Mouse (Mus musculus) CH12.LX (cell line): Measurements from ENCODE around the gene Junb. TPM values are rescaled to one million over a fixed set of nuclear protein-coding genes. Genes with fewer than 3 reads are reported as not detected.

ENCODE experiments used
- DNase-seq: peaks from one replicate; pipeline ENCODE4 v3.0.0-alpha.2; 2013; ENCODE audit errors: extremely low read depth
- H3K27ac ChIP-seq: 2 replicates; pipeline ENCODE4 v1.5.1; 2012; ENCODE audit warnings: low read depth, mild to moderate bottlenecking, control low read depth, moderate library complexity; ENCODE audit not compliant: insufficient read depth
- H3K27me3 ChIP-seq: replicated peaks from 2 replicates; pipeline ENCODE3; 2012; ENCODE audit warnings: inconsistent platforms
- H3K36me3 ChIP-seq, 2 experiments: replicated peaks in 1 of 2; 2 replicates each; pipeline versions ENCODE3 to v1.6.1; 2012; ENCODE audit warnings: inconsistent platforms in 1 of 2, low read length in 1 of 2, mild to moderate bottlenecking in 1 of 2, mixed read lengths in 1 of 2, moderate library complexity in 1 of 2; ENCODE audit not compliant: control insufficient read depth in 1 of 2, insufficient read depth in 1 of 2
- H3K4me1 ChIP-seq, 2 experiments: 2 replicates each; pipeline ENCODE4 v1.6.1; 2012; ENCODE audit warnings: inconsistent platforms in 1 of 2, moderate library complexity in 1 of 2; ENCODE audit not compliant: insufficient read depth in 2 of 2, control insufficient read depth in 1 of 2
- H3K4me2 ChIP-seq: 2 replicates; pipeline ENCODE4 v1.6.1; 2012; ENCODE audit warnings: low read depth, mild to moderate bottlenecking, control low read depth; ENCODE audit not compliant: poor library complexity, insufficient read depth, severe bottlenecking
- H3K4me3 ChIP-seq, 3 experiments: fragments of 150-350 bp in 1 of 3; sonication (generic) in 1 of 3; replicated peaks in 1 of 3; 2 replicates each; pipeline versions ENCODE3 to v1.5.1; 2011 to 2012; ENCODE audit warnings: low read depth in 2 of 3, low read length in 2 of 3, mild to moderate bottlenecking in 2 of 3, moderate library complexity in 2 of 3, control low read depth in 1 of 3, improper control_type of control experiment in 1 of 3, inconsistent platforms in 1 of 3, mixed read lengths in 1 of 3; ENCODE audit not compliant: poor library complexity in 1 of 3
- H3K79me2 ChIP-seq: replicated peaks from 2 replicates; pipeline ENCODE4 v1.6.1; 2012; ENCODE audit warnings: mild to moderate bottlenecking, moderate library complexity; ENCODE audit not compliant: control insufficient read depth, poor library complexity, insufficient read depth, severe bottlenecking; ENCODE audit errors: extremely low read depth
- H3K9ac ChIP-seq: 2 replicates; pipeline ENCODE4 v1.6.1; 2012; ENCODE audit warnings: low read depth, mild to moderate bottlenecking, control low read depth, moderate library complexity; ENCODE audit not compliant: insufficient read depth
- H3K9me3 ChIP-seq: replicated peaks from 2 replicates; pipeline ENCODE3; 2012; ENCODE audit warnings: low read length, inconsistent platforms, mixed read lengths
- BHLHE40 ChIP-seq: IDR thresholded peaks from 2 replicates; pipeline ENCODE4 v1.6.1; 2011; ENCODE audit warnings: mild to moderate bottlenecking, low read depth, low read length, improper control_type of control experiment
- CHD1 ChIP-seq: IDR thresholded peaks from 2 replicates; pipeline ENCODE4 v1.6.1; 2012; ENCODE audit warnings: low read depth, low read length, improper control_type of control experiment, inconsistent platforms
- CHD2 ChIP-seq: IDR thresholded peaks from 2 replicates; pipeline ENCODE4 v1.6.1; 2011; ENCODE audit warnings: low read length, improper control_type of control experiment
- CTCF ChIP-seq, 2 experiments: IDR thresholded peaks in 1 of 2; conservative IDR thresholded peaks in 1 of 2; 2 replicates each; pipeline ENCODE4 v1.5.1; 2011 to 2012; ENCODE audit warnings: low read depth in 2 of 2, low read length in 2 of 2, improper control_type of control experiment in 1 of 2, inconsistent platforms in 1 of 2, mild to moderate bottlenecking in 1 of 2, moderate library complexity in 1 of 2
- IRF4 ChIP-seq: IDR thresholded peaks from 2 replicates; pipeline ENCODE4 v1.6.1; 2014; ENCODE audit warnings: low read depth, mild to moderate bottlenecking, inconsistent platforms, low read length, improper control_type of control experiment
- JUND ChIP-seq: conservative IDR thresholded peaks from 2 replicates; pipeline ENCODE4 v1.6.1; 2011; ENCODE audit warnings: low read depth, low read length, improper control_type of control experiment
- KAT2A ChIP-seq: IDR thresholded peaks from 2 replicates; pipeline ENCODE4 v1.6.1; 2012; ENCODE audit warnings: low read length, improper control_type of control experiment, inconsistent platforms; ENCODE audit not compliant: insufficient replicate concordance
- MAX ChIP-seq: IDR thresholded peaks from 2 replicates; pipeline ENCODE4 v1.6.1; 2011; ENCODE audit warnings: low read length, improper control_type of control experiment
- MAZ ChIP-seq: IDR thresholded peaks from 2 replicates; pipeline ENCODE4 v1.6.1; 2012; ENCODE audit warnings: low read depth, mild to moderate bottlenecking, inconsistent platforms, low read length, improper control_type of control experiment, moderate library complexity
- MEF2A ChIP-seq: IDR thresholded peaks from 2 replicates; pipeline ENCODE4 v1.6.1; 2014; ENCODE audit warnings: low read depth, mild to moderate bottlenecking, inconsistent platforms, low read length, improper control_type of control experiment, borderline replicate concordance
- MXI1 ChIP-seq: IDR thresholded peaks from 2 replicates; pipeline ENCODE4 v1.6.1; 2011; ENCODE audit warnings: mild to moderate bottlenecking, low read depth, low read length, improper control_type of control experiment
- MYC ChIP-seq: IDR thresholded peaks from 2 replicates; pipeline ENCODE4 v1.6.1; 2011; ENCODE audit warnings: low read depth, mild to moderate bottlenecking, improper control_type of control experiment, low read length
- NELFE ChIP-seq: IDR thresholded peaks from 2 replicates; pipeline ENCODE4 v1.6.1; 2011; ENCODE audit warnings: low read depth, low read length, improper control_type of control experiment
- NRF1 ChIP-seq: IDR thresholded peaks from 2 replicates; pipeline ENCODE4 v1.6.1; 2014; ENCODE audit warnings: low read depth, mild to moderate bottlenecking, inconsistent platforms, low read length, improper control_type of control experiment, moderate library complexity
- PAX5 ChIP-seq: IDR thresholded peaks from 2 replicates; pipeline ENCODE4 v1.6.1; 2012; ENCODE audit warnings: low read length, inconsistent platforms, mixed read lengths
- POLR2A ChIP-seq: IDR thresholded peaks from 2 replicates; pipeline ENCODE4 v1.6.1; 2011; ENCODE audit warnings: low read depth, mild to moderate bottlenecking, improper control_type of control experiment, low read length
- RAD21 ChIP-seq: IDR thresholded peaks from 2 replicates; pipeline ENCODE4 v1.6.1; 2011; ENCODE audit warnings: low read depth, mild to moderate bottlenecking, low read length, improper control_type of control experiment, moderate library complexity
- SIN3A ChIP-seq: IDR thresholded peaks from 2 replicates; pipeline ENCODE4 v1.6.1; 2012; ENCODE audit warnings: low read length, improper control_type of control experiment, inconsistent platforms
- SMC3 ChIP-seq: IDR thresholded peaks from 2 replicates; pipeline ENCODE4 v1.6.1; 2011; ENCODE audit warnings: low read depth, low read length, improper control_type of control experiment
- TCF12 ChIP-seq: IDR thresholded peaks from 2 replicates; pipeline ENCODE4 v1.6.1; 2014; ENCODE audit warnings: low read depth, mild to moderate bottlenecking, inconsistent platforms, low read length, improper control_type of control experiment
- USF1 ChIP-seq: IDR thresholded peaks from 2 replicates; pipeline ENCODE4 v1.6.1; 2014; ENCODE audit warnings: low read depth, mild to moderate bottlenecking, inconsistent platforms, low read length, improper control_type of control experiment
- USF2 ChIP-seq: conservative IDR thresholded peaks from 2 replicates; pipeline ENCODE4 v1.6.1; 2011; ENCODE audit warnings: low read depth, low read length, improper control_type of control experiment
- ZC3H11A ChIP-seq: IDR thresholded peaks from 2 replicates; pipeline ENCODE4 v1.6.1; 2012; ENCODE audit warnings: low read depth, mild to moderate bottlenecking, inconsistent platforms, low read length, improper control_type of control experiment
- ZKSCAN1 ChIP-seq: IDR thresholded peaks from 2 replicates; pipeline ENCODE4 v1.6.1; 2012; ENCODE audit warnings: low read depth, inconsistent platforms, low read length, improper control_type of control experiment, borderline replicate concordance
- ZMIZ1 ChIP-seq: IDR thresholded peaks from 2 replicates; pipeline ENCODE4 v1.6.1; 2012; ENCODE audit warnings: low read depth, mild to moderate bottlenecking, inconsistent platforms, low read length, improper control_type of control experiment
- dilution Hi-C: fragments of 300-500 bp; cut with MboI; formaldehyde crosslinking; loops from 2 replicates; pipeline ENCODE4 v1.14.3; 2020; ENCODE audit warnings: low sequenced_read_pairs; ENCODE audit not compliant: extremely low pct_unique_long_range_greater_than_20kb, extremely low pct_ligation_motif_present
- in situ Hi-C: fragments of 300-500 bp; cut with MboI; formaldehyde crosslinking; loops from 3 replicates; pipeline ENCODE4 v1.14.3; 2019; ENCODE audit warnings: low sequenced_read_pairs, low pct_ligation_motif_present, low pct_unique_long_range_greater_than_20kb, mixed read lengths
- polyA plus RNA-seq: library from polyadenylated mRNA; unstranded; fragments of >175 nt; gene quantifications from 2 replicates; pipeline ENCODE4 v1.2.1, GENCODE M21; 2012; ENCODE audit warnings: low read depth; ENCODE audit not compliant: insufficient read length
- total RNA-seq, 2 experiments: library from RNA; depleted of rRNA; stranded (reverse); fragments of 300-350 nt in 1 of 2; fragments of >200 nt in 1 of 2; gene quantifications; 2 replicates each; pipeline ENCODE4 v1.2.3; 2012 to 2014

Gene Junb
- total and polyA plus RNA-seq, 3 experiments = 63.4 to 342 (median 217) TPM

GRCm38 (mm10) chr8:84994375-84994774 is 15.9 kb upstream of the Junb start:
- Histone ChIP-seq H3K4me3 (no peak overlapping the region), H3K9ac (no peak overlapping the region), H3K36me3 (peaks cover 22 to 58% of the 10 kb centered on the region in 2 experiments), H3K4me2 (no peak overlapping the region), H3K4me1 (peaks cover 10 to 27% of the 10 kb centered on the region in 2 experiments), H3K9me3 (no peaks in the 10 kb centered on the region), H3K79me2 (no peaks in the 10 kb centered on the region), H3K27ac (no peak overlapping the region)
- dilution Hi-C loops (no loop called here), in situ Hi-C loops (loop anchor here (5.0 kb wide), 1 partner anchor 33 kb away; the partner anchor contains the start of genes Asna1 and Trir)
- no peak for DNase-seq
- TF ChIP-seq KAT2A (no peak), CHD2 (no peak), ZMIZ1 (no peak)
- TF ChIP-seq, all 38 proteins: peak for 0
- H3K27me3 ChIP-seq = no peaks in the 10 kb centered on the region

DNA sequence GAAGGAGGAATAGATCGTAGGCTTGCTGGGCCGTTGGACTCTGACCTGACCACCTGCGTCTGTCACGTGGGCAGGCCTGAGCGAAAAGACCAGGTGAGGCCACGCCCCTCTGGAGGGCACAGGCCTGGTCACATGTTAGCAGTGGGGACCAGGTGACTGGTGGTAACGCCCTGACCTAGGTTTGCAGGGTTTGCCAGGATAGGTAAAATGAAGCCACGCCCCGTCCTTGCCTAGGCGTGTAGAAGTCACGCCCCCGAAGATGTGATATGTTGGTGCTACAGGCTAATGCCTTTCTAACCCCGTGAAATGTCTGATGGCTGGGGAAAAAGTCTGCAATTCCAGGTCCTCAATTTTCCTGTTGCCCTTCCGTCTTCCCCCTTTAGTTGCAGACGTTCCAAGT is 12.3 kb upstream of the Junb start:
- Histone ChIP-seq H3K27me3 (no peaks in the 10 kb centered on the region), H3K36me3 (peaks cover 11 to 33% of the 10 kb centered on the region in 2 experiments), H3K9me3 (no peaks in the 10 kb centered on the region), H3K9ac (peak overlapping the region; percentile 78), H3K4me1 (peaks cover 22 to 40% of the 10 kb centered on the region in 2 experiments), H3K27ac (peak overlapping the region; percentile 10; the same call in 1 of the 2 replicates), H3K4me2 (peak overlapping the region; percentile 55), H3K79me2 (no peaks in the 10 kb centered on the region), H3K4me3 (peak overlapping the region; percentile 62 to 79 (median 70))
- TF ChIP-seq USF1 (peak; percentile 53), MXI1 (no peak)
- in situ Hi-C loops (loop anchor here (5.0 kb wide), 1 partner anchor 36 kb away; the partner anchor contains the start of genes Asna1 and Trir), dilution Hi-C loops (no loop called here)
- DNase-seq = peak; percentile 63

- Histone ChIP-seq H3K27me3 (no peaks in the 10 kb centered on the region), H3K27ac (peak within 1 kb of the TSS; percentile 55; the same call in 1 of the 2 replicates), H3K36me3 (peaks cover 7 to 28% of the 10 kb centered on the region in 2 experiments), H3K4me3 (peak within 1 kb of the TSS; percentile 62 to 79 (median 70)), H3K79me2 (no peaks in the 10 kb centered on the region), H3K4me2 (peak within 1 kb of the TSS; percentile 81), H3K4me1 (peaks cover 22 to 40% of the 10 kb centered on the region in 2 experiments), H3K9me3 (no peaks in the 10 kb centered on the region), H3K9ac (peak within 1 kb of the TSS; percentile 93)
- dilution Hi-C loops (no loop called here), in situ Hi-C loops (loop anchor here (5.0 kb wide), 1 partner anchor 37 kb away; the partner anchor contains the start of genes Asna1 and Trir)
- peak; percentile 99 for DNase-seq
- TF ChIP-seq ZKSCAN1 = no peak
- TF ChIP-seq CTCF (conservative IDR thresholded peaks at IDR 0.05 in 1 of 2, IDR thresholded peaks at IDR 0.05 in 1 of 2; ENCODE audit: low read depth in 2 of 2, low read length in 2 of 2) = peak; percentile 62 to 98
- 0 out of 2 replicates have a peak, but pooled peaks have one; percentile 34 for TF ChIP-seq NRF1
- no peak for TF ChIP-seq ZMIZ1
- peak; percentile 91 for TF ChIP-seq USF1
- TF ChIP-seq USF2 = peak; percentile 85
- TF ChIP-seq MAX = peak; percentile 82; the same call in 1 of the 2 replicates
- no peak for TF ChIP-seq PAX5
- peak; percentile 92 for TF ChIP-seq SMC3
- TF ChIP-seq MYC = peak; percentile 46; the same call in 1 of the 2 replicates
- TF ChIP-seq JUND = no peak
- no peak; the same call in 1 of the 2 replicates for TF ChIP-seq TCF12
- no peak for TF ChIP-seq CHD1
- peak; percentile 68 for TF ChIP-seq POLR2A
- peak; percentile 28 for TF ChIP-seq MAZ
- peak; percentile 88 for TF ChIP-seq BHLHE40
- TF ChIP-seq MEF2A = 0 out of 2 replicates have a peak, but pooled peaks have one; percentile 60
- TF ChIP-seq RAD21 = peak; percentile 95
- TF ChIP-seq ZC3H11A = peak; percentile 51; the same call in 1 of the 2 replicates
- TF ChIP-seq MXI1 = peak; percentile 13; the same call in 1 of the 2 replicates
- no peak for TF ChIP-seq NELFE
- TF ChIP-seq IRF4 = no peak
- TF ChIP-seq SIN3A = peak; percentile 15
Measured at GRCm38 (mm10) chr8:84990349-84990748, 11.8 kb upstream of the Junb start, which contains the start of gene Hook2. Gene Hook2 (plus strand): TSS chr8:84990603.
